Mouse (Mus musculus): ENCODE measurements around the gene Gm3594. TPM values are rescaled to one million over a fixed set of nuclear protein-coding genes. Genes with fewer than 3 reads are reported as not detected.
"Not testable (repeated sequence)": the region's sequence is repeated elsewhere in the genome, so short reads cannot be mapped to it uniquely, and the experiment has no call there.

The Gm3594 gene
- polyA plus RNA-seq, 1 experiment from 2014 or later: not detected

DNA sequence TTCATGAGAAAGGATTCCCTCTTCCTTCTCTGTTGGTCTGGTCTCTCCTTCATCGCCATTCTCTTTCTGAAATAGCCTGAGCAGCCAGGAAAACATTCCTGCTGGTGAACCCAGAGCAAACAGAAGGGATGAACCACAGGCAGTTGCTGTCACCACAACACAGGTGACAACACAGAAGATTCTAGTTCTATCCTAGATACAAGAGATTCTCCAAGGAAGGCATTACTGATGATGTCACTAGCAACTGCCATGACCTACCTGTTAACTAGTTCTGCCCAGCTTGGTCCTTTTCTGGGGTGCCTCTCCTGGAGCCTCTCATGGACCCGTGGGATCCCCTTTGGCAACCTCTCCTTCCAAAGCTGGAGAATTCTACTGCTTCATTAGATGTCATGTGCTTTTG lies 32.0 kb downstream of the Gm3594 start, which contains the start of gene Gm3591:
Gene Gm3591 (minus strand): TSS at position 101 of the 400 bp plus-strand sequence.
- not testable (repeated sequence) for H3K9ac ChIP-seq (ENCODE audit: low read depth, low read length); ATAC-seq (replicated peaks; ENCODE audit: insufficient number of reproducible peaks, low FRiP score, low TSS enrichment)

DNA sequence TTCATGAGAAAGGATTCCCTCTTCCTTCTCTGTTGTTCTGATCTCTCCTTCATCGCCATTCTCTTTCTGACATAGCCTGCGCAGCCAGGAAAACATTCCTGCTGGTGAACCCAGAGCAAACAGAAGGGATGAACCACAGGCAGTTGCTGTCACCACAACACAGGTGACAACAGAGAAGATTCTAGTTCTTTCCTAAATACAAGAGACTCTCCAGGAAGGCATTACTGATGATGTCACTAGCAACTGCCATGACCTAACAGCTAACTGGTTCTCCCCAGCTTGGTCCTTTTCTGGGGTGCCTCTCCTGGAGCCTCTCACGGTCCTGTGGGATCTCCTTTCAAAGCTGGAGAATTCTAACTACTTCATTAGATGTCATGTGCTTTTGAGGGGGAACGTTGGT lies 54.2 kb downstream of the Gm3594 start, which contains the start of gene Gm16440:
Gene Gm16440 (minus strand): TSS at position 101 of the 400 bp plus-strand sequence.
- not testable (repeated sequence) for H3K4me1 ChIP-seq (ENCODE audit: control insufficient read depth, insufficient read depth, low read length); H3K9me3 ChIP-seq (replicated peaks; ENCODE audit: control insufficient read depth, low read length); H3K27me3 ChIP-seq (ENCODE audit: control insufficient read depth, insufficient read depth, low read length); ATAC-seq (replicated peaks; ENCODE audit: insufficient number of reproducible peaks, low FRiP score, low TSS enrichment); H3K27ac ChIP-seq (ENCODE audit: low read depth, low read length); H3K4me2 ChIP-seq; H3K4me3 ChIP-seq (ENCODE audit: low read depth, low read length); H3K36me3 ChIP-seq (ENCODE audit: control insufficient read depth, insufficient read depth, low read length); H3K9ac ChIP-seq (ENCODE audit: low read depth, low read length)
- WGBS (ENCODE audit: insufficient replicate concordance): 64% methylated on average over 2 of the region's 4 CpGs

More for the DNA sequence above, 32.0 kb downstream of the Gm3594 start, which contains the start of gene Gm3591:
- not testable (repeated sequence) for H3K4me2 ChIP-seq; H3K4me3 ChIP-seq (ENCODE audit: low read depth, low read length); H3K27me3 ChIP-seq (ENCODE audit: control insufficient read depth, insufficient read depth, low read length); H3K27ac ChIP-seq (ENCODE audit: low read depth, low read length); H3K36me3 ChIP-seq (ENCODE audit: control insufficient read depth, insufficient read depth, low read length); H3K4me1 ChIP-seq (ENCODE audit: control insufficient read depth, insufficient read depth, low read length); H3K9me3 ChIP-seq (replicated peaks; ENCODE audit: control insufficient read depth, low read length)
- no CpG with 5 or more reads among the region's 2 CpGs for WGBS (ENCODE audit: insufficient replicate concordance)

Other genes starting within 250 kb of the Gm3594 start
- not detected in 2 replicates for gene Gm21560, start 225.3 kb downstream of the Gm3594 start, polyA plus RNA-seq (2014; fragmentation: Nextera tagmentation; extraction: Ambion mirVana)
- 4.3 and 4.4 TPM in 2 replicates for gene Gm3411, start 157.4 kb downstream of the Gm3594 start, polyA plus RNA-seq (2014; fragmentation: Nextera tagmentation; extraction: Ambion mirVana)
- 0.50 TPM in 1 of 2 replicates, not detected in the other for gene Gm21103, start 139.8 kb downstream of the Gm3594 start, polyA plus RNA-seq (2014; fragmentation: Nextera tagmentation; extraction: Ambion mirVana)
- not detected in 2 replicates for gene Gm3618, start 100.9 kb downstream of the Gm3594 start, polyA plus RNA-seq (2014; fragmentation: Nextera tagmentation; extraction: Ambion mirVana)
- gene Gm16440, start 54.3 kb downstream of the Gm3594 start, polyA plus RNA-seq (2014; fragmentation: Nextera tagmentation; extraction: Ambion mirVana): not detected in 2 replicates
- gene Gm3591, start 32.1 kb downstream of the Gm3594 start, polyA plus RNA-seq (2014; fragmentation: Nextera tagmentation; extraction: Ambion mirVana): 3.5 and 3.6 TPM in 2 replicates
- gene Gm8356, start 92.7 kb upstream of the Gm3594 start, polyA plus RNA-seq (2014; fragmentation: Nextera tagmentation; extraction: Ambion mirVana): not detected in 2 replicates
- 0.42 and 1.5 TPM in 2 replicates for gene Gm3629, start 146.0 kb upstream of the Gm3594 start, polyA plus RNA-seq (2014; fragmentation: Nextera tagmentation; extraction: Ambion mirVana)
- 0.61 TPM in 1 of 2 replicates, not detected in the other for gene Gm3460, start 177.8 kb upstream of the Gm3594 start, polyA plus RNA-seq (2014; fragmentation: Nextera tagmentation; extraction: Ambion mirVana)
- 0.34 and 0.61 TPM in 2 replicates for gene Gm10251, start 239.6 kb upstream of the Gm3594 start, polyA plus RNA-seq (2014; fragmentation: Nextera tagmentation; extraction: Ambion mirVana)

Data from heart, embryonic 11.5 days (tissue).